Mouse (Mus musculus) liver, adult 2 months (tissue): ENCODE results near the gene Nkain1.

Source experiments
- CTCF ChIP-seq: fragments of 200-500 bp; IDR thresholded peaks from 2 replicates; pipeline ENCODE4 v1.5.1; 2011; ENCODE audit warnings: low read depth, low read length, control low read depth
- POLR2A ChIP-seq: fragments of 200-500 bp; IDR thresholded peaks from 2 replicates; pipeline ENCODE4 v1.6.1; 2011; ENCODE audit warnings: low read length, control low read depth; ENCODE audit not compliant: insufficient read depth; ENCODE audit errors: extremely low read depth

DNA sequence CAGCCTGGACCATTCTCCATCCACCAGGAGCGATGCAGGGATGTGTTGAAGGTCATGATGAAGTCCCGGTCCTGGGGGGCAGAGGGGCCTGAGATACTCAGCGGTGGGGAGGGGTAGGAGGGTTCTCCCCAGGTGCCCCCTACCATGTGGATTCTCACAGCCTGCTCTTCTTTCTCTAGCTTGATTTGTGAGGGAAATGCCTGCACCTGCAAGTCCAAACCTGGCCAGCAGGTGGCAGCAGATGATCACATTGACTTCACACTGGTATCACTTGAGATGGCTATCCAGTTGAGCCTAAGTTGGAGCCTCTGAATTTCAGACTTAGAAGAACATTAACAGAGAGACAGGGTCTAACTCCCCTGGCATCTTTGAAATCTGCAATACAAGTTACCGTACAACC, 40.0 kb downstream of the Nkain1 start:
- peak; percentile 88 for TF ChIP-seq CTCF
- no peak for TF ChIP-seq POLR2A
